Mouse (Mus musculus): Measurements from ENCODE around the gene Stk19.

Stk19 gene

GRCm38 (mm10) chr17:34836856-34837221 lies at the start of gene Stk19, which contains the start of gene Dxo:
Gene Stk19 (minus strand): TSS chr17:34836945.
Gene Dxo (plus strand): TSS chr17:34837019.
- DNase-seq (ENCODE audit: low spot score) = peak; percentile 92

- DNase-seq (ENCODE audit: low spot score) = no peak
Measured at GRCm38 (mm10) chr17:34885615-34886014, 48.9 kb upstream of the Stk19 start.

GRCm38 (mm10) chr17:34884704-34885103 lies 48.0 kb upstream of the Stk19 start:
- no peak for DNase-seq (ENCODE audit: low spot score)

GRCm38 (mm10) chr17:34883332-34883731 lies 46.6 kb upstream of the Stk19 start:
- DNase-seq (ENCODE audit: low spot score) = no peak

GRCm38 (mm10) chr17:34881683-34882310 lies 45.1 kb upstream of the Stk19 start, which contains the start of gene Gm20547:
Gene Gm20547 (minus strand): TSS chr17:34882042.
- no peak for DNase-seq (ENCODE audit: low spot score)

- DNase-seq (ENCODE audit: low spot score) = no peak
Measured at GRCm38 (mm10) chr17:34881166-34881565, 44.4 kb upstream of the Stk19 start.

- DNase-seq (ENCODE audit: low spot score) = no peak
Measured at GRCm38 (mm10) chr17:34879336-34879879, 42.7 kb upstream of the Stk19 start, which contains the start of gene Zbtb12. Gene Zbtb12 (plus strand): TSS chr17:34879483.

GRCm38 (mm10) chr17:34874321-34874720 lies 37.6 kb upstream of the Stk19 start:
- no peak for DNase-seq (ENCODE audit: low spot score)

- DNase-seq (ENCODE audit: low spot score) = no peak
Measured at GRCm38 (mm10) chr17:34865981-34866380, 29.2 kb upstream of the Stk19 start.

GRCm38 (mm10) chr17:34862416-34863081 lies 25.8 kb upstream of the Stk19 start, which contains the start of gene Cfb:
Gene Cfb (minus strand): TSS chr17:34862518.
- no peak for DNase-seq (ENCODE audit: low spot score)

- DNase-seq (ENCODE audit: low spot score) = no peak
Measured at GRCm38 (mm10) chr17:34861704-34862415, 25.1 kb upstream of the Stk19 start.

- DNase-seq (ENCODE audit: low spot score) = no peak
Measured at GRCm38 (mm10) chr17:34860514-34860913, 23.8 kb upstream of the Stk19 start.

- DNase-seq (ENCODE audit: low spot score) = no peak
Measured at GRCm38 (mm10) chr17:34858670-34859069, 21.9 kb upstream of the Stk19 start.

GRCm38 (mm10) chr17:34855825-34856224 lies 19.1 kb upstream of the Stk19 start:
- DNase-seq (ENCODE audit: low spot score) = no peak

GRCm38 (mm10) chr17:34854761-34855160 lies 18.0 kb upstream of the Stk19 start:
- DNase-seq (ENCODE audit: low spot score) = no peak

GRCm38 (mm10) chr17:34853511-34853910 lies 16.8 kb upstream of the Stk19 start:
- DNase-seq (ENCODE audit: low spot score) = no peak

- DNase-seq (ENCODE audit: low spot score) = no peak
Measured at GRCm38 (mm10) chr17:34850517-34851125, 13.9 kb upstream of the Stk19 start.

GRCm38 (mm10) chr17:34849722-34850516 lies 13.2 kb upstream of the Stk19 start, which contains the start of the genes Skiv2l and Nelfe:
Gene Skiv2l (minus strand): TSS chr17:34850210.
Gene Nelfe (plus strand): TSS chr17:34850391.
- peak; percentile 96 for DNase-seq (ENCODE audit: low spot score)

- no peak for DNase-seq (ENCODE audit: low spot score)
Measured at GRCm38 (mm10) chr17:34847615-34848014, 10.9 kb upstream of the Stk19 start.

- DNase-seq (ENCODE audit: low spot score) = no peak
Measured at GRCm38 (mm10) chr17:34847192-34847591, 10.4 kb upstream of the Stk19 start.

- no peak for DNase-seq (ENCODE audit: low spot score)
Measured at GRCm38 (mm10) chr17:34844884-34845283, 8.1 kb upstream of the Stk19 start.
